Comparison of ENCODE assay signal across 8 mouse cellular contexts in the genomic region with DNA sequence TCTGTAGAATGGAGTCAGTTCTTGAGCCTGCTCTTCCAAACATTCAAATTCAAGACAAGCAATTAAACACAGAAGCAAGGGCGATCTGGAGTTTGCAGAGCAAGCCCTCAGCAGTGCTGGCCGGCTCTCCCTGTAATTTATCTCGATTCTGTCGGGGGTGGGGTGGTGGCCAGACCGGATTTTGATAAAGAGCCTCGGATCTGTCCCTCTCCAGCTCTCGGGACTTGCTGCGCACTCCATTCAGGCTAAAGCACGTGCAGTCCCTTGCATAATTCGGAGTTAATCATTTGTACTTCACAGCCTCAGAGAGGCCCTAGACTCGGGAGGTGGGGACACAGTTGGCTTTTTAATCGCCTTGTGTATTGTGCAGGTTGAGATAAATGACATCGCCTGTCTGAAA.
DNase-seq lines count a peak whose midpoint lies in the region; ATAC-seq and TF ChIP-seq lines count a peak whose summit lies in the region.

No protein-coding gene starts in this region.

- H3K4me1 ChIP-seq in embryonic facial prominence, embryonic 14.5 days (ENCODE audit: control insufficient read depth, insufficient read depth, low read length) = peaks cover 6% of the 10 kb centered on the region; the same call in 1 of the 2 replicates
- 0 out of 2 replicates have a peak, but pooled peaks cover 5% of the 10 kb centered on the region for H3K4me1 ChIP-seq in kidney, embryonic 14.5 days (ENCODE audit: control insufficient read depth, insufficient read depth, low read length)
- no peaks in the 10 kb centered on the region for H3K4me1 ChIP-seq in cerebellum, adult 2 months (ENCODE audit: control insufficient read depth, insufficient read depth, low read length)

- DNase-seq in ZHBTc4 (ENCODE audit: low read depth, low spot score) = peak; percentile 29
- DNase-seq in embryonic facial prominence, embryonic 14.5 days (ENCODE audit: low spot score) = peak; percentile 32
- peak; percentile 56 to 80 for DNase-seq in lung, postnatal 4 days
- no peak for DNase-seq in thymus, postnatal 14 days
- DNase-seq in cerebellum, adult 2 months = no peak
- DNase-seq in gastrocnemius, postnatal 14 days = no peak
- no peak for DNase-seq in natural killer cell, adult 2 months (ENCODE audit: low spot score in 2 of 2)

- H3K9me3 ChIP-seq in embryonic facial prominence, embryonic 14.5 days (ENCODE audit: control insufficient read depth, low read length) = peaks cover under 1% of the 10 kb centered on the region; the same call in 1 of the 2 replicates
- H3K9me3 ChIP-seq in kidney, embryonic 14.5 days (ENCODE audit: control insufficient read depth, low read length) = no peaks in the 10 kb centered on the region

- no peaks in the 10 kb centered on the region for H3K36me3 ChIP-seq in embryonic facial prominence, embryonic 14.5 days (ENCODE audit: control insufficient read depth, insufficient read depth, low read length)
- H3K36me3 ChIP-seq in kidney, embryonic 14.5 days (ENCODE audit: control insufficient read depth, insufficient read depth, low read length) = no peaks in the 10 kb centered on the region

- H3K9ac ChIP-seq in embryonic facial prominence, embryonic 14.5 days (ENCODE audit: low read depth, low read length) = peak overlapping the region; percentile 30; the same call in 1 of the 2 replicates
- H3K9ac ChIP-seq in kidney, embryonic 14.5 days (ENCODE audit: low read depth, low read length) = no peak overlapping the region; the same call in 1 of the 2 replicates

- peak overlapping the region; percentile 38 for H3K4me2 ChIP-seq in embryonic facial prominence, embryonic 14.5 days (ENCODE audit: low read depth, low read length)
- H3K4me2 ChIP-seq in kidney, embryonic 14.5 days (replicated peaks; ENCODE audit: low read depth, low read length) = peak overlapping the region; percentile 25

- ATAC-seq in embryonic facial prominence, embryonic 14.5 days (ENCODE audit: low read depth) = no peak
- peak; percentile 69 for ATAC-seq in kidney, embryonic 14.5 days (ENCODE audit: low FRiP score, low TSS enrichment)

- no peak overlapping the region for H3K27ac ChIP-seq in embryonic facial prominence, embryonic 14.5 days (replicated peaks; ENCODE audit: low read depth, low read length)
- no peak overlapping the region for H3K27ac ChIP-seq in kidney, embryonic 14.5 days (ENCODE audit: low read depth, low read length)
- H3K27ac ChIP-seq in cerebellum, adult 2 months (ENCODE audit: insufficient read depth, low read length) = no peak overlapping the region

- no peaks in the 10 kb centered on the region for H3K27me3 ChIP-seq in embryonic facial prominence, embryonic 14.5 days (replicated peaks; ENCODE audit: control insufficient read depth, insufficient read depth, low read length)
- no peaks in the 10 kb centered on the region for H3K27me3 ChIP-seq in kidney, embryonic 14.5 days (ENCODE audit: control insufficient read depth, insufficient read depth, low read length)
- H3K27me3 ChIP-seq in cerebellum, adult 2 months (ENCODE audit: control insufficient read depth, insufficient read depth, low read length) = no peaks in the 10 kb centered on the region

- no peak for TF ChIP-seq POLR2A in cerebellum, adult 2 months (IDR thresholded peaks at IDR 0.05; ENCODE audit: borderline replicate concordance, insufficient read depth, low read length)

- WGBS in embryonic facial prominence, embryonic 14.5 days = 2% methylated on average over 13 of the region's 13 CpGs
- 2% methylated on average over 13 of the region's 13 CpGs for WGBS in kidney, embryonic 14.5 days
- WGBS in cerebellum, adult 2 months = 4% methylated on average over 13 of the region's 13 CpGs

- intact Hi-C loops in gastrocnemius, postnatal 14 days (cut with DNase I; ENCODE audit: low total_unique reads) = no loop called here

- TF ChIP-seq CTCF in cerebellum, adult 2 months (IDR thresholded peaks at IDR 0.05; ENCODE audit: borderline replicate concordance, insufficient read depth, low read depth, low read length) = no peak

- H3K4me3 ChIP-seq in embryonic facial prominence, embryonic 14.5 days (ENCODE audit: low read depth, low read length) = no peak overlapping the region
- peak overlapping the region; percentile 4; the same call in 1 of the 2 replicates for H3K4me3 ChIP-seq in kidney, embryonic 14.5 days (ENCODE audit: low read length)
- H3K4me3 ChIP-seq in cerebellum, adult 2 months (replicated peaks; ENCODE audit: insufficient read depth, low read depth, low read length) = no peak overlapping the region

Comparison
In these comparisons a context has a peak if more than half of its experiments do, and no peak if none do; other contexts are left out.
1. DNase-seq: peak in ZHBTc4 (single experiment), embryonic facial prominence, embryonic 14.5 days (single experiment) and lung, postnatal 4 days (2 of 2); none in thymus, postnatal 14 days (single experiment), cerebellum, adult 2 months (0 of 2), gastrocnemius, postnatal 14 days (single experiment) and natural killer cell, adult 2 months (0 of 2).